Mouse (Mus musculus): Measurements from ENCODE around the gene Zfp462.

DNA sequence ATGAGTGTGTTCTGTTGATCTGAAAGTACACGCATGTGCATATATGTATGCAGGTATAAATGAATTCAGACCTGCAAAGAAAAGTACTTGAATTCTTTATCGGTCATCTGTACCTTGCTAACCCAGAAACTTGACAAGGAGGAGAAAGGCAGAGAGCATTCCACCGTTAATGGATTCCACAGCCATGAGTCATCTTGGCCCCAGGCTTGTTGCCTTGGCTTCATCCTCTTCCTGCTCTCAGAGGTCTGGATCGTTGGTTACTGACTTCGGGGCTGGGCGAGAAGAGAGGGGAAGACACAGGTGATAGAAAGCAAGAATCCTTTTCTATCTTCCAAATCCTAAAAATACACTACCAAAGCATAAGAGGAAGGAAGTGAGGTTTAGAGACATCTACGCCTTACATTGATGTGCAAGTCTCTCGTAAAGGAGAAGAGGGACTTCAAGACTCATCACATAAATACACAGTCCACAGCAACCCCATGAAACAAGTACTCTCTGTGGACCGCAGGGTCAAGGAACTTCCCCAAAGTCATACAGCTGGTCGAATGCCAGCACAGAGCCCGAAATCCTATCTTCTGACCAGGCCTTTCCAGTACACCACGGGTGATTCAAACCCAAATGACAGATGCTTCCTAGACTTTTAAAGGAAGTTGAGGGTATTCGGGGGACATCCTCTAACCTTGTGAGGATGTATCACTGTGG, 35.1 kb downstream of the Zfp462 start:
- TF ChIP-seq POLR2A (IDR thresholded peaks at IDR 0.05; ENCODE audit: low read depth, low read length) = no peak
- TF ChIP-seq UBTF (IDR thresholded peaks at IDR 0.05; ENCODE audit: low read depth, low read length) = no peak
- TF ChIP-seq PAX5 (IDR thresholded peaks at IDR 0.05; ENCODE audit: low read length) = no peak
- no peak for TF ChIP-seq MAX (IDR thresholded peaks at IDR 0.05; ENCODE audit: low read length)
- no peak for TF ChIP-seq CTCF (conservative IDR thresholded peaks at IDR 0.05 in 1 of 2, IDR thresholded peaks at IDR 0.05 in 1 of 2; ENCODE audit: low read depth in 2 of 2, low read length in 2 of 2)
- no peak for TF ChIP-seq ZC3H11A (IDR thresholded peaks at IDR 0.05; ENCODE audit: low read depth, low read length)
- no peak for TF ChIP-seq ZNF384 (IDR thresholded peaks at IDR 0.05; ENCODE audit: low read depth, low read length)
- no peak for TF ChIP-seq ZKSCAN1 (IDR thresholded peaks at IDR 0.05; ENCODE audit: borderline replicate concordance, low read depth, low read length)
- no peak for TF ChIP-seq MXI1 (IDR thresholded peaks at IDR 0.05; ENCODE audit: low read depth, low read length)
- TF ChIP-seq MAZ (IDR thresholded peaks at IDR 0.05; ENCODE audit: low read depth, low read length) = no peak
- TF ChIP-seq TCF12 (IDR thresholded peaks at IDR 0.05; ENCODE audit: low read depth, low read length) = no peak
